Mouse (Mus musculus): ENCODE data around the gene Prickle2.

DNA sequence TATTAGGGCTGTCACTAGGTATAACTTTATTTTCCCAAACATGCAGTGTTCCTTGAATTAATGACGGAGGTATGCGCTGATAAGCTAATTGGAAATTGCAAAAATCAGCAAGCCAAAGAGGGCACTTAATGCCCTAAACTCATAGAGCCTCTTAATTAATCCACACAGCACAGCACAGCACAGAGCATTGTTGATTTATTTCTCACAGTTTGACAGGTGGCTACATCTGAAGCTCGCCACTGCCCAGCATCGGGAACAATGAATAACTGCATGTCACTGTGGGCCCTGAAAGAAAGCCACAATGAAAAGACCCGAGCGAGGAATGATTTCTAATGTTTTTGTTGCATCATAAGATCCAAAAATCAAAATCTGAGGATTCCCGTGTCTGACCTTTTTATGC is 359.2 kb downstream of the Prickle2 start:
- TF ChIP-seq CTCF (IDR thresholded peaks at IDR 0.05; ENCODE audit: control insufficient read depth, insufficient read depth, insufficient replicate concordance, low read depth, low read length) (no peak), POLR2A (IDR thresholded peaks at IDR 0.05; ENCODE audit: control insufficient read depth, low read depth, low read length) (no peak)

Measured in testis, adult 2 months (tissue).